ENCODE assay signal across 8 mouse cellular contexts in genomic region chr4:148463208-148463960, GRCm38 (mm10). TPM values are rescaled to one million over a fixed set of nuclear protein-coding genes. Genes with fewer than 3 reads are reported as not detected.
DNase-seq lines count a peak whose midpoint lies in the region; ATAC-seq lines count a peak whose summit lies in the region.

No protein-coding gene starts in this region.

- peak; percentile 21 for DNase-seq in embryo, embryonic 10 days (ENCODE audit: low spot score)
- DNase-seq in embryo, embryonic 9.5 days (ENCODE audit: extremely low spot score): no peak
- DNase-seq in right cerebral cortex, postnatal 10 days (ENCODE audit: low spot score in 2 of 2): peak; percentile 39 to 53
- no peak for DNase-seq in right cerebral cortex, postnatal 36 days (ENCODE audit: low spot score in 2 of 2)
- DNase-seq in embryo, embryonic 10.5 days (ENCODE audit: low spot score): peak; percentile 30
- DNase-seq in layer of hippocampus, adult 9-10 months (ENCODE audit: low spot score): peak; percentile 22
- DNase-seq in mesoderm, embryonic 11.5 days (ENCODE audit: low read depth, low spot score): peak; percentile 12

- no peak for ATAC-seq in activated CD4-positive, CD25-positive, alpha-beta regulatory T cell, adult 4 months

RNA-seq across cellular contexts. Expression of gene Mtor, which starts 15.0 kb away (rescaled TPM):
- polyA plus RNA-seq in activated CD4-positive, CD25-positive, alpha-beta regulatory T cell, adult 4 months (2017; shearing (Covaris generic)): 10 to 100 TPM; 11.3 to 11.5 TPM

RNA-seq across cellular contexts. Expression of gene Ubiad1, which starts 18.8 kb away (rescaled TPM):
- 1 to 10 TPM; 7.4 to 8.4 TPM for polyA plus RNA-seq in activated CD4-positive, CD25-positive, alpha-beta regulatory T cell, adult 4 months (2017; shearing (Covaris generic))

RNA-seq across cellular contexts. Expression of gene Angptl7, which starts 36.9 kb away (rescaled TPM):
- polyA plus RNA-seq in activated CD4-positive, CD25-positive, alpha-beta regulatory T cell, adult 4 months (2017; shearing (Covaris generic)): under 1 TPM in 1 of 2 experiments, not detected in 1; 0.20 TPM

Comparison
In these comparisons a context has a peak if more than half of its experiments do, and no peak if none do; other contexts are left out.
1. DNase-seq: peak in embryo, embryonic 10 days (single experiment), right cerebral cortex, postnatal 10 days (2 of 2), embryo, embryonic 10.5 days (single experiment), layer of hippocampus, adult 9-10 months (single experiment) and mesoderm, embryonic 11.5 days (single experiment); none in embryo, embryonic 9.5 days (single experiment) and right cerebral cortex, postnatal 36 days (0 of 2).